Mouse (Mus musculus) kidney, adult 2 months (tissue): ENCODE results near the gene Gas2l3. TPM values are rescaled to one million over a fixed set of nuclear protein-coding genes. Genes with fewer than 3 reads are reported as not detected.

Experiments
- DNase-seq: peaks from one replicate; pipeline ENCODE4 v3.0.0; 2021
- H3K27ac ChIP-seq: fragments of 200-500 bp; 2 replicates; pipeline ENCODE4 v1.5.1; 2012; ENCODE audit warnings: low read depth, low read length, control low read depth, inconsistent platforms; ENCODE audit not compliant: insufficient read depth
- H3K27me3 ChIP-seq: fragments of 200-500 bp; replicated peaks from 2 replicates; pipeline ENCODE4 v1.6.1; 2012; ENCODE audit warnings: mild to moderate bottlenecking, moderate library complexity, low read length, inconsistent platforms; ENCODE audit not compliant: control insufficient read depth, insufficient read depth
- H3K36me3 ChIP-seq: fragments of 200-500 bp; 2 replicates; pipeline ENCODE4 v1.6.1; 2012; ENCODE audit warnings: mild to moderate bottlenecking, moderate library complexity, low read length, inconsistent platforms; ENCODE audit not compliant: control insufficient read depth, insufficient read depth
- H3K4me1 ChIP-seq: fragments of 200-500 bp; 2 replicates; pipeline ENCODE4 v1.6.1; 2011; ENCODE audit warnings: low read length; ENCODE audit not compliant: control insufficient read depth, insufficient read depth
- H3K4me3 ChIP-seq: fragments of 200-500 bp; 2 replicates; pipeline ENCODE4 v1.5.1; 2011; ENCODE audit warnings: mild to moderate bottlenecking, low read depth, low read length, control low read depth; ENCODE audit not compliant: insufficient read depth
- CTCF ChIP-seq: fragments of 200-500 bp; conservative IDR thresholded peaks from 2 replicates; pipeline ENCODE4 v1.5.1; 2011; ENCODE audit warnings: low read depth, mild to moderate bottlenecking, control low read depth, low read length, moderate library complexity, mixed read lengths; ENCODE audit not compliant: insufficient read depth, insufficient read length
- POLR2A ChIP-seq: fragments of 200-500 bp; IDR thresholded peaks from one replicate; pipeline ENCODE4 v1.6.1; 2011; ENCODE audit warnings: low read depth, low read length, control low read depth
- WGBS: fragments of 180-500 bp; shearing (Covaris S2); methylation state at CpG from one replicate; pipeline ENCODE4 v1.1.7; 2018; 5-methylcytosine and 5-hydroxymethylcytosine counted together
- polyA plus RNA-seq: library from polyadenylated mRNA; depleted of rRNA; stranded (reverse); fragments of >200 nt; gene quantifications from 2 replicates; pipeline ENCODE4 v1.2.3, GENCODE M21; 2012; rRNA removed

Gene Gas2l3
- polyA plus RNA-seq, result 0.19 and 0.75 TPM in 2 replicates

GRCm38 (mm10) chr10:89443623-89444151 is at the start of gene Gas2l3:
Gene Gas2l3, minus strand, starts transcription at chr10:89443967.
- Histone ChIP-seq H3K36me3 (no peaks in the 10 kb centered on the region), H3K4me1 (no peaks in the 10 kb centered on the region), H3K27me3 (no peaks in the 10 kb centered on the region), H3K4me3 (peak within 1 kb of the TSS; percentile 75), H3K27ac (no peak within 1 kb of the TSS)
- no peak for TF ChIP-seq POLR2A
- TF ChIP-seq CTCF, result no peak
- whole genome bisulfite sequencing, result under 1% methylated on average over 39 of the region's 39 CpGs
- DNase-seq, result peak; percentile 93

GRCm38 (mm10) chr10:89491321-89491720 is 47.6 kb upstream of the Gas2l3 start:
- Histone ChIP-seq H3K27ac (no peak overlapping the region), H3K36me3 (peaks cover 8% of the 10 kb centered on the region), H3K27me3 (no peaks in the 10 kb centered on the region), H3K4me1 (no peaks in the 10 kb centered on the region), H3K4me3 (no peak overlapping the region)
- no peak for DNase-seq
- WGBS, result 43% methylated on average over 3 of the region's 3 CpGs
- no peak for TF ChIP-seq CTCF
- no peak for TF ChIP-seq POLR2A

- no peak for DNase-seq
- 81% methylated on average over 3 of the region's 3 CpGs for WGBS
- TF ChIP-seq POLR2A (no peak), CTCF (no peak)
- no peaks in the 10 kb centered on the region for H3K4me1 ChIP-seq
- no peak overlapping the region for H3K4me3 ChIP-seq
- H3K27me3 ChIP-seq, result no peaks in the 10 kb centered on the region
- peaks cover 8% of the 10 kb centered on the region for H3K36me3 ChIP-seq
- H3K27ac ChIP-seq, result no peak overlapping the region
These were observed 46.5 kb upstream of the Gas2l3 start for GRCm38 (mm10) chr10:89490250-89490649.

- no peaks in the 10 kb centered on the region for H3K4me1 ChIP-seq
- no peak for DNase-seq
- no peak overlapping the region for H3K4me3 ChIP-seq
- TF ChIP-seq CTCF (0 out of 2 replicates have a peak, but pooled peaks have one; percentile 11), POLR2A (no peak)
- WGBS, result 72% methylated on average over 4 of the region's 4 CpGs
- no peaks in the 10 kb centered on the region for H3K27me3 ChIP-seq
- peaks cover 8% of the 10 kb centered on the region for H3K36me3 ChIP-seq
- no peak overlapping the region for H3K27ac ChIP-seq
These were observed 45.7 kb upstream of the Gas2l3 start for GRCm38 (mm10) chr10:89489459-89489858.

GRCm38 (mm10) chr10:89486995-89487742 is 43.4 kb upstream of the Gas2l3 start:
- DNase-seq, result no peak
- WGBS, result 68% methylated on average over 4 of the region's 4 CpGs

GRCm38 (mm10) chr10:89484907-89485306 is 41.1 kb upstream of the Gas2l3 start:
- DNase-seq, result no peak
- TF ChIP-seq CTCF, result no peak
- no peak for TF ChIP-seq POLR2A
- Histone ChIP-seq H3K36me3 (peaks cover 7% of the 10 kb centered on the region), H3K4me3 (no peak overlapping the region), H3K27me3 (no peaks in the 10 kb centered on the region), H3K27ac (no peak overlapping the region), H3K4me1 (no peaks in the 10 kb centered on the region; the same call in 1 of the 2 replicates)

More at GRCm38 (mm10) chr10:89486995-89487742, 43.4 kb upstream of the Gas2l3 start:
- Histone ChIP-seq H3K27me3 (no peaks in the 10 kb centered on the region), H3K4me3 (no peak overlapping the region), H3K4me1 (no peaks in the 10 kb centered on the region), H3K27ac (no peak overlapping the region), H3K36me3 (peaks cover 3% of the 10 kb centered on the region; the same call in 1 of the 2 replicates)
- TF ChIP-seq CTCF, result no peak
- no peak for TF ChIP-seq POLR2A

GRCm38 (mm10) chr10:89483812-89484602 is 40.2 kb upstream of the Gas2l3 start:
- WGBS, result 62% methylated on average over 18 of the region's 18 CpGs
- Histone ChIP-seq H3K4me1 (peaks cover 2% of the 10 kb centered on the region; the same call in 1 of the 2 replicates), H3K36me3 (peaks cover 11% of the 10 kb centered on the region), H3K27me3 (no peaks in the 10 kb centered on the region), H3K4me3 (no peak overlapping the region), H3K27ac (no peak overlapping the region)
- TF ChIP-seq POLR2A, result no peak
- TF ChIP-seq CTCF, result no peak
- DNase-seq, result no peak
